In the genomic region with DNA sequence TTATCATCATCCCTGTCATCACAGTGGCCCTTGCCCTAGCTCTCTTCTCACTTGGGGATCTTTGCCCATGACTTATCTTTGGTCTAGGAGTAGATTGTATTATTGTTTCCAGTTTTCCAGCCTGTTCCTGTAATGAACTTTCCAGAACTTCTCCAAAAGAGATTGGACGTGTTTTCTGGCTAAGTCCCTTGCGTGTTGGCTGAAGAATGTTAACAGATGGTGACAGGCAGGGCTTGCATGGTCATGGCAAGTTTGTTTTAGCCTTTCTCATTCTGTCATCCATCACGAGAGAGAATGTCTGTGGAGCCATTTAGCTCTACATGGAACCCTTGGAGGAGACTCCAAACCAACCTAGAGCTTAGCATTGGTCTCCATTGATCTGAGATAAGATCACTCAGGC, we compare ENCODE assay signal across 25 mouse cellular contexts.
DNase-seq lines count a peak whose midpoint lies in the region; ATAC-seq and TF ChIP-seq lines count a peak whose summit lies in the region.
"Had no signal": no experiment of that assay in that cellular context is flagged by ENCODE, and none has a peak within 500 bp of the region (broad histone marks: within the 10 kb centered on the region; RNA-seq: fewer than 3 reads in every experiment).

No protein-coding gene starts in this region.

- no peaks in the 10 kb centered on the region for H3K9me3 ChIP-seq in forebrain, postnatal 0 days (ENCODE audit: low read length)
- no peaks in the 10 kb centered on the region for H3K9me3 ChIP-seq in forebrain, embryonic 13.5 days (replicated peaks)
- H3K9me3 ChIP-seq in heart, embryonic 10.5 days: no peaks in the 10 kb centered on the region
- H3K9me3 ChIP-seq: embryonic facial prominence, embryonic 10.5 days; heart, embryonic 15.5 days had no signal

- H3K4me2 ChIP-seq in forebrain, postnatal 0 days (ENCODE audit: low read depth): no peak overlapping the region
- H3K4me2 ChIP-seq in forebrain, embryonic 13.5 days: no peak overlapping the region
- H3K4me2 ChIP-seq: heart, embryonic 15.5 days; limb, embryonic 12.5 days; liver, embryonic 11.5 days; midbrain, embryonic 11.5 days had no signal

- intact Hi-C loops in heart, adult 2 months (cut with DNase I): no loop called here
- intact Hi-C loops in left cerebral cortex, adult 2 months (cut with DNase I): no loop called here
- intact Hi-C loops in left cerebral cortex, postnatal 36 days (cut with DNase I): no loop called here

- ATAC-seq in forebrain, postnatal 0 days: no peak; the same call in 1 of the 2 replicates
- no peak for ATAC-seq in forebrain, embryonic 13.5 days
- ATAC-seq: forebrain, embryonic 16.5 days; hindbrain, postnatal 0 days; intestine, postnatal 0 days; liver, postnatal 0 days; lung, postnatal 0 days had no signal

- no peak overlapping the region for H3K9ac ChIP-seq in forebrain, postnatal 0 days
- no peak overlapping the region for H3K9ac ChIP-seq in forebrain, embryonic 13.5 days
- H3K9ac ChIP-seq in heart, adult 2 months (ENCODE audit: low read depth, low read length): no peak overlapping the region
- H3K9ac ChIP-seq: heart, embryonic 15.5 days; limb, embryonic 12.5 days; liver, postnatal 0 days had no signal

- H3K27ac ChIP-seq in forebrain, postnatal 0 days (ENCODE audit: low read depth, low read length): no peak overlapping the region
- no peak overlapping the region for H3K27ac ChIP-seq in forebrain, embryonic 13.5 days
- peak overlapping the region; percentile 23 for H3K27ac ChIP-seq in heart, adult 2 months
- no peak overlapping the region for H3K27ac ChIP-seq in heart, embryonic 10.5 days
- H3K27ac ChIP-seq in left cerebral cortex, adult 2 months: peak overlapping the region; percentile 57
- H3K27ac ChIP-seq: embryonic facial prominence, embryonic 10.5 days; hindbrain, postnatal 0 days; limb, embryonic 12.5 days had no signal

- H3K4me3 ChIP-seq in forebrain, postnatal 0 days (ENCODE audit: low read depth, low read length): no peak overlapping the region
- H3K4me3 ChIP-seq in forebrain, embryonic 13.5 days: no peak overlapping the region
- H3K4me3 ChIP-seq in heart, adult 2 months: no peak overlapping the region
- H3K4me3 ChIP-seq in heart, embryonic 10.5 days: no peak overlapping the region
- no peak overlapping the region for H3K4me3 ChIP-seq in left cerebral cortex, adult 2 months
- H3K4me3 ChIP-seq: embryonic facial prominence, embryonic 10.5 days; heart, embryonic 15.5 days; limb, embryonic 12.5 days had no signal

- H3K36me3 ChIP-seq in forebrain, postnatal 0 days (ENCODE audit: insufficient read depth): no peaks in the 10 kb centered on the region
- no peaks in the 10 kb centered on the region for H3K36me3 ChIP-seq in forebrain, embryonic 13.5 days (ENCODE audit: poor library complexity, severe bottlenecking)
- peaks cover 5% of the 10 kb centered on the region; the same call in 1 of the 2 replicates for H3K36me3 ChIP-seq in heart, adult 2 months (ENCODE audit: control insufficient read depth, insufficient read depth, low read length)
- H3K36me3 ChIP-seq in heart, embryonic 10.5 days: no peaks in the 10 kb centered on the region
- H3K36me3 ChIP-seq: embryonic facial prominence, embryonic 10.5 days; heart, embryonic 15.5 days; limb, embryonic 12.5 days had no signal

- H3K27me3 ChIP-seq in forebrain, postnatal 0 days (ENCODE audit: insufficient read depth, low read length): no peaks in the 10 kb centered on the region
- H3K27me3 ChIP-seq in forebrain, embryonic 13.5 days: no peaks in the 10 kb centered on the region
- no peaks in the 10 kb centered on the region for H3K27me3 ChIP-seq in heart, adult 2 months (ENCODE audit: control insufficient read depth, insufficient read depth, low read length)
- H3K27me3 ChIP-seq in heart, embryonic 10.5 days (ENCODE audit: insufficient read depth, poor library complexity, severe bottlenecking): no peaks in the 10 kb centered on the region
- H3K27me3 ChIP-seq: heart, embryonic 15.5 days; limb, embryonic 12.5 days had no signal

- no peak for TF ChIP-seq EP300 in heart, adult 2 months (IDR thresholded peaks at IDR 0.05; ENCODE audit: insufficient read depth, low read depth, low read length)

- TF ChIP-seq POLR2A in heart, adult 2 months (IDR thresholded peaks at IDR 0.05; ENCODE audit: insufficient read depth, low read depth, low read length): no peak

- no peaks in the 10 kb centered on the region for H3K79me2 ChIP-seq in heart, adult 2 months (replicated peaks; ENCODE audit: control insufficient read depth, insufficient read depth, low read length)

- DNase-seq in forebrain, postnatal 0 days: peak; percentile 35
- DNase-seq in heart, adult 2 months: peak in 1 of 2 experiments; percentile 12
- DNase-seq in heart, embryonic 10.5 days (ENCODE audit: low spot score): no peak
- DNase-seq in left cerebral cortex, adult 2 months (ENCODE audit: extremely low spot score in 1 of 2, low spot score in 2 of 2): no peak
- no peak for DNase-seq in left cerebral cortex, postnatal 36 days (ENCODE audit: low spot score in 2 of 2)
- DNase-seq in skeletal muscle tissue, adult 2 months (ENCODE audit: low read depth, low spot score): peak; percentile 26
- DNase-seq in thymus, postnatal 0 days (ENCODE audit: low spot score): no peak
- DNase-seq: adrenal gland, postnatal 36 days; cerebellum, adult 11-12 months; kidney, postnatal 25 days; liver, postnatal 0 days; right cerebral cortex, adult 18-20 months; right cerebral cortex, postnatal 4 days; thymus, adult 18-20 months; thymus, postnatal 4 days had no signal

- no peaks in the 10 kb centered on the region for H3K4me1 ChIP-seq in forebrain, postnatal 0 days (ENCODE audit: insufficient read depth)
- no peaks in the 10 kb centered on the region for H3K4me1 ChIP-seq in forebrain, embryonic 13.5 days
- no peaks in the 10 kb centered on the region; the same call in 1 of the 2 replicates for H3K4me1 ChIP-seq in heart, adult 2 months (ENCODE audit: control insufficient read depth, insufficient read depth, low read length)
- peaks cover 14% of the 10 kb centered on the region; the same call in 1 of the 2 replicates for H3K4me1 ChIP-seq in heart, embryonic 10.5 days
- H3K4me1 ChIP-seq: embryonic facial prominence, embryonic 10.5 days; limb, embryonic 12.5 days had no signal

- TF ChIP-seq CTCF in forebrain, postnatal 0 days (IDR thresholded peaks at IDR 0.05; ENCODE audit: low read depth): no peak
- no peak for TF ChIP-seq CTCF in heart, adult 2 months (IDR thresholded peaks at IDR 0.05)
- TF ChIP-seq CTCF in left cerebral cortex, adult 2 months (IDR thresholded peaks at IDR 0.05): no peak

- WGBS in forebrain, postnatal 0 days: 69% methylated on average over 3 of the region's 3 CpGs
- WGBS in forebrain, embryonic 13.5 days: 84% methylated on average over 3 of the region's 3 CpGs
- 32% methylated on average over 3 of the region's 3 CpGs for WGBS in heart, adult 2 months
- 76% methylated on average over 3 of the region's 3 CpGs for WGBS in heart, embryonic 10.5 days

Comparison
In these comparisons a context has a peak if more than half of its experiments do, and no peak if none do; other contexts are left out.
1. H3K27ac ChIP-seq: peak in heart, adult 2 months (single experiment) and left cerebral cortex, adult 2 months (single experiment); none in forebrain, postnatal 0 days (single experiment), forebrain, embryonic 13.5 days (single experiment) and heart, embryonic 10.5 days (single experiment).
2. DNase-seq: peak in forebrain, postnatal 0 days (single experiment) and skeletal muscle tissue, adult 2 months (single experiment); none in heart, embryonic 10.5 days (single experiment), left cerebral cortex, adult 2 months (0 of 2), left cerebral cortex, postnatal 36 days (0 of 2) and thymus, postnatal 0 days (single experiment).